Mouse (Mus musculus) heart, embryonic 11.5 days (tissue): ENCODE measurements around the gene Otop3. TPM values are rescaled to one million over a fixed set of nuclear protein-coding genes. Genes with fewer than 3 reads are reported as not detected.

Source experiments
- ATAC-seq: fragments of 200-750 bp; cut with Nextera tagmentation; replicated peaks from 2 replicates; pipeline ENCODE4 v1.8.0; 2017; ENCODE audit warnings: moderate library complexity; ENCODE audit not compliant: insufficient number of reproducible peaks, low FRiP score, low TSS enrichment
- H3K27ac ChIP-seq: fragments of 300-500 bp; sonication (generic); 2 replicates; pipeline ENCODE4 v1.5.1; 2014; ENCODE audit warnings: mild to moderate bottlenecking, low read depth, low read length
- H3K27me3 ChIP-seq: fragments of 300-500 bp; sonication (generic); 2 replicates; pipeline ENCODE4 v1.6.1; 2014; ENCODE audit warnings: mild to moderate bottlenecking, low read length, mixed read lengths; ENCODE audit not compliant: control insufficient read depth, insufficient read depth
- H3K36me3 ChIP-seq: fragments of 300-500 bp; sonication (generic); 2 replicates; pipeline ENCODE4 v1.6.1; 2014; ENCODE audit warnings: mild to moderate bottlenecking, low read length, moderate library complexity, mixed read lengths; ENCODE audit not compliant: control insufficient read depth, insufficient read depth
- H3K4me1 ChIP-seq: fragments of 300-500 bp; sonication (generic); 2 replicates; pipeline ENCODE4 v1.6.1; 2014; ENCODE audit warnings: low read length; ENCODE audit not compliant: control insufficient read depth, insufficient read depth
- H3K4me2 ChIP-seq: fragments of 300-500 bp; sonication (generic); 2 replicates; pipeline ENCODE4 v1.6.1; 2014; ENCODE audit warnings: mild to moderate bottlenecking, moderate library complexity
- H3K4me3 ChIP-seq: fragments of 300-500 bp; sonication (generic); 2 replicates; pipeline ENCODE4 v1.5.1; 2014; ENCODE audit warnings: low read depth, low read length
- H3K9ac ChIP-seq: fragments of 300-500 bp; sonication (generic); 2 replicates; pipeline ENCODE4 v1.6.1; 2014; ENCODE audit warnings: mild to moderate bottlenecking, low read depth, low read length, moderate library complexity
- H3K9me3 ChIP-seq: fragments of 300-500 bp; sonication (generic); replicated peaks from 2 replicates; pipeline ENCODE4 v1.6.1; 2016; ENCODE audit warnings: low read length; ENCODE audit not compliant: control insufficient read depth
- WGBS: fragments of 180-500 bp; shearing (Covaris S2); extraction: QIAGEN DNeasy Blood & Tissue Kit; methylation state at CpG from one replicate; pipeline ENCODE4 v1.1.7; 2014; ENCODE audit not compliant: insufficient replicate concordance; 5-methylcytosine and 5-hydroxymethylcytosine counted together
- polyA plus RNA-seq: library from polyadenylated mRNA; unstranded; fragments of >200 nt; fragmentation: Nextera tagmentation; extraction: Ambion mirVana; gene quantifications from 2 replicates; pipeline ENCODE4 v1.2.1, GENCODE M21; 2014

Otop3 gene
- polyA plus RNA-seq, 1 experiment from 2014 or later = not detected

DNA sequence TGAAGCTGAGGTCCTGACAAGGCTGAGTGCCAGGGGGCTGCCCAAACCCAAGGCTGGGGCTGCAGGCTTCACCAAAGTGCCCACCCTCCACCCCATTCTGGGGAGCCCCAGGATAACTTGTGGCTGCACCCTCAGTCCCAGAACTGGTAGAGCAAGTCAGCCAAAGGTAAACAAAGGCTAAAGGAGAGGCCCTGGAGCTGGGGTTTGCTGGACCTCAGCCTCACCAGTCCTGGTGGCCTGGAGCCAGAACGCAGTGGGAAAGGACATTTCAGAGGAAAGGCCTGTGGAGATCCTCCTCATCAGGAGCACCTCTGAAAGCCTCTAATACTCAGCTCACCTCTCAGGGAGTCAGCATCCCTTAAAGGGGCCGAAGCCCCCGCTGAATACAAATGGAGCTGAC lies 29.6 kb downstream of the Otop3 start:
- Histone ChIP-seq H3K4me1 (peaks cover 16% of the 10 kb centered on the region), H3K27ac (no peak overlapping the region), H3K9me3 (no peaks in the 10 kb centered on the region), H3K36me3 (no peaks in the 10 kb centered on the region), H3K4me3 (no peak overlapping the region), H3K4me2 (no peak overlapping the region), H3K9ac (no peak overlapping the region), H3K27me3 (peaks cover 26% of the 10 kb centered on the region)
- no peak for ATAC-seq
- WGBS = 85% methylated on average over 3 of the region's 3 CpGs

DNA sequence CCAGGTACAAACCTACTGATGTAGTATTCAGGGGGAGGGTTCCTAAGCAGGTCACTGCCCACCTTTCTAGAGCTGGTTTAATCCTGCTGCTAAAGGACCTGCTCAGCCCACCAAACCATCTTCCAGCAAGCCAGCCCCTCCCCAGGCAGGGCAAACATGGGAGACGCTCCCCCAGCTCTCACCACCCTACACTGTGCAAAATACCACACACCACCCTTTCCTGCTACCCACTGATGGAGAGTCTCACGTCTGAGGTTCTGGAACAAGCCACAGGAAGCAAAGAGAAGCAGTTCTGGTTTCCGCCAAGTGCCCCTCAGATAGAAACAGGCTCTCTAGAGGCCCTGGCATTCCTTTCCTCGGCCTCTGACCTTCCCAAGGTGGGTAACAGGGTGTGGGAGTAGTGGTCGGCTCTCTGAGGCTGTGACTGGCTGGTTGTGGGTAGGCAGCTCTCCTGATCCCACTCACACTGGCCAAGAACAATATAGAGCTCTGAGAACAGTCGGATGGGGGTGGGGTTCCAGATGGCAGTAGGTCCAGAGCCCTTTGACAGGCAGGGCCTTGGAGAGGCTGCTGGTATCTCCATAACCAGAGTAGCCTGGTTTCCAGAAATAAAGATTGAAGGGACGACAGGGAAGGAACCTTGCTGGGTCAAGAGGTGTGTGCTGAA lies 31.6 kb downstream of the Otop3 start:
- Histone ChIP-seq H3K27ac (no peak overlapping the region), H3K9ac (no peak overlapping the region), H3K4me1 (peaks cover 16% of the 10 kb centered on the region), H3K27me3 (peaks cover 39% of the 10 kb centered on the region), H3K4me3 (no peak overlapping the region), H3K9me3 (no peaks in the 10 kb centered on the region), H3K4me2 (peak overlapping the region; percentile 95), H3K36me3 (no peaks in the 10 kb centered on the region)
- WGBS = 24% methylated on average over 7 of the region's 7 CpGs
- ATAC-seq = 0 out of 2 replicates have a peak, but pooled peaks have one; percentile 40

DNA sequence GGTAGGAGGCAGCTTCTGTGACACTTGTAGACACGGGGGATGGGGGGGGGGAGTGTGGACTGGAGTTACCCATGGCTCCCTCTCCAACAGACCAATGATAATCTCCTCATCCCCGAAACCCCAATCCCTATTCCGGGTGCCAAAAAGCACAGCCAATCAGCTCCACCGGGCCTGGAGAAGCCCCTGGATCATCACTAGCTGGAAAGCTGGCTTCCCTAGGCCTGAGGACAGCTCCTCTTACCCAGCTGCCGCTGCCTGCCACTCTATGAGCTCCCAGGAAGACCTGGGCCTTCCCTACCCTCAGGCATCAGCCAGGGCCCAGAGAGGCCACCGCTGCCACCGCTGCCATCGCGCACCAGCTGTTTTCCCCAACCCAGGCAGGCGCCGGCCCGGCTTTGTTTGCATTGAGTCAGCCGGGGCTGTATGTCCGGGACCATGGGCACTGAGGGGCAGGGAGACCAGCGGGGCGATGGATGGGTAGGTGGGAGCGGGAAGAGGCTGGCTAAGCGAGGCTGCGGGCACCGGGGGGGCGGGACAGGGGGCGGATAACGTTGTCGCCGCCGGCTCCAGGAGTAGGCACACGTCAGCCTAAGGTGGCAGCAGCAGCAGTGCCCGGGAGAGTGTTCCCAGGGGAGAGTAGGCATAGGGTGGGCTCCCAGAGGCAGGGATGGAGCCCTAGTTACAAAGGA lies 32.3 kb downstream of the Otop3 start:
- ATAC-seq = no peak
- Histone ChIP-seq H3K9ac (peak overlapping the region; percentile 58; the same call in 1 of the 2 replicates), H3K4me3 (peak overlapping the region; percentile 64), H3K27me3 (peaks cover 45% of the 10 kb centered on the region), H3K4me1 (peaks cover 16% of the 10 kb centered on the region), H3K4me2 (peak overlapping the region; percentile 95), H3K36me3 (no peaks in the 10 kb centered on the region), H3K9me3 (no peaks in the 10 kb centered on the region), H3K27ac (no peak overlapping the region)
- 2% methylated on average over 27 of the region's 28 CpGs for WGBS

DNA sequence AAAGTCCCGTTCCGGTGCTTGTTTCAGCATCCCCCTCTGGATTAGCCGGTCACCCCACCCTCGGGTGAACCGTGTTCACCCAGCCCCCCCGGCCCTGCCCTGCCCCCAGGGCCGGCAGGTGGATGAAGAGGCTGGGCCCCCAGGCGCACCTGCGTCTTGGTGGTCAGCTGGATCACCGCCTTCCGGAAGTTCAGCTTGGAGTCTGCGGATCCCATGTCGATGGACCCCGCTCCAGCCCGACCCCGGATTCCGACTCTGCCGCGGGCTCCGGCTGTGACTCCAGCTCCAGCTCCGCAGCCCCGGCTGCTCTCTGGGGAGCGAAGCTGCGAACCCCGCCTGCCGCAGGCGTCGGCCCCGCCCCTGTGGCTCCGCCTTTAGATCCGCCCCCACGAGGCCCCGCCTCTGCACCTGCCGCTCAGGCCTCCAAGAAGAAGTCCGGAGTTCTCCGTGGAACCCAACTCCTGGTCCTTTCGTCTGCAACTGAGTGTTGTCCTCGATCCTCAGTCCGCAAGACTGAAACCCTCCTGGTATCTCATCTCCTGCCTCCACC lies 32.9 kb downstream of the Otop3 start, which contains the start of gene Hid1:
Gene Hid1, minus strand, starts transcription at position 362 of the 550 bp plus-strand sequence.
- Histone ChIP-seq H3K4me2 (peak within 1 kb of the TSS; percentile 95), H3K4me3 (peak within 1 kb of the TSS; percentile 64), H3K4me1 (peaks cover 16% of the 10 kb centered on the region), H3K9ac (peak within 1 kb of the TSS; percentile 58; the same call in 1 of the 2 replicates), H3K9me3 (no peaks in the 10 kb centered on the region), H3K27me3 (peaks cover 49% of the 10 kb centered on the region), H3K36me3 (no peaks in the 10 kb centered on the region), H3K27ac (no peak within 1 kb of the TSS)
- peak; percentile 69; the same call in 1 of the 2 replicates for ATAC-seq
- under 1% methylated on average over 39 of the region's 39 CpGs for WGBS

DNA sequence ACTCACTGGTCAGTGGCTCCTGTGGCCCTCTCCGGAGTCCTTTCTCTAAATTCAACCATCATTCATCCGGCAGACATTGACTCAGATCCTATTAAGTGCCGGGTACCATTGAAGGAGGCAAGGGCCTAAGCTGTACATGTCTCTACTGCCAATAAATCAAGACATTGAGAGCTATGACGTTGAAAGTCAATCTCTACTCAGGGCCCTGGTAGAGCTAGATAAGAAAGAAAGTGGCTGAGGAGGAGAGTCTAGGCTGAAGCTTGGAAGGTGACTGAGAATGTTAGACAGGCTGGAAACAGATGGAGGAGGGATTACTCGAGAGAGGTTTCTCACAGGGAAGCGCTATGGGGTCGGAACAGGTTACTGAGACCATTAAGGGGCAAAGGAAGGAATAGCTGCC lies 35.8 kb downstream of the Otop3 start:
- H3K4me2 ChIP-seq = no peak overlapping the region
- no peak overlapping the region for H3K9ac ChIP-seq
- ATAC-seq = no peak
- no peaks in the 10 kb centered on the region for H3K9me3 ChIP-seq
- no peak overlapping the region for H3K4me3 ChIP-seq
- H3K27me3 ChIP-seq = peaks cover 73% of the 10 kb centered on the region
- H3K4me1 ChIP-seq = peaks cover 21% of the 10 kb centered on the region
- H3K27ac ChIP-seq = no peak overlapping the region
- H3K36me3 ChIP-seq = no peaks in the 10 kb centered on the region
- 48% methylated on average over 7 of the region's 7 CpGs for WGBS

DNA sequence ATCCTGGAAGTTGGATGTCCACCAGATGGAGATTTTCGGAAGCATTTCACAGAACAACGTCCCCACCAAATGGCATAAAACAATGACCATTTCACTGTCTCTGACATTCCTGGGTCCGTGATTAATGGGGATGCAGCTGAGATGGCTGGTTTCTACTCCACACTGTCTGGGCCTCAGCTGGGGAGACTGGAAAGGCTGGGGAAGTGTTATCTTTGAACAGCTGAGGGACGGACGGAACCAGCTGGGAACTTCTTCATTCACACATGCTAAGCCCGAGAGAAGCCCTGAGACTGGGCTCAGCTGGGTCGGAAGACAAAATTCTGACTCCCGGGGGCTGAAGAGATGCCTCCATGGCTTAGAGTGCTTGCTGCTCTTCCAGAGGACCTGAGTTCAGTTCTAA lies 36.8 kb downstream of the Otop3 start:
- H3K36me3 ChIP-seq = no peaks in the 10 kb centered on the region
- H3K9ac ChIP-seq = no peak overlapping the region
- H3K27me3 ChIP-seq = peaks cover 69% of the 10 kb centered on the region
- H3K4me3 ChIP-seq = no peak overlapping the region
- H3K9me3 ChIP-seq = no peaks in the 10 kb centered on the region
- ATAC-seq = no peak
- peaks cover 18% of the 10 kb centered on the region for H3K4me1 ChIP-seq
- H3K27ac ChIP-seq = no peak overlapping the region
- WGBS = 38% methylated on average over 8 of the region's 8 CpGs
- no peak overlapping the region for H3K4me2 ChIP-seq

DNA sequence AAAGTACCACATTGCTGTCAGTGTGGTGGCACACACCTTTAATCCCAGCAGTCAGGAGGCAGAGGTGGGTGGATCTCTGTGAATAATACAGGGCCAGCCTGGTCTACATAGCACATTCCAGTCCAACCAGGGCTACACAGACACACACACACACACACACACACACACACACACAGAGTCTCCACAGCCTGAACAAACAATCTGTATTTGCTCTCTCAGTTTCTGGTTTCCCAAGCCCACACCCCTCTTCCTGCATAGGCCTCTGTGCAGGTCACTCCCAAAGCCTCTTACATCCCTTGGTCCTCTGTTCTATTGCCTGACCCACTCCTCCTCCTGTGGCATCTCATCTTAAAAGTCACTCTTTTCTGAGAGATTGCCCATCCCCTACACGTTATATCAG lies 37.5 kb downstream of the Otop3 start:
- Histone ChIP-seq H3K4me3 (no peak overlapping the region), H3K36me3 (no peaks in the 10 kb centered on the region), H3K4me2 (no peak overlapping the region), H3K27ac (no peak overlapping the region), H3K27me3 (peaks cover 65% of the 10 kb centered on the region), H3K9ac (no peak overlapping the region), H3K4me1 (peaks cover 14% of the 10 kb centered on the region), H3K9me3 (no peaks in the 10 kb centered on the region)
- 40% methylated on average over 1 of the region's 1 CpGs for WGBS
- ATAC-seq = no peak

DNA sequence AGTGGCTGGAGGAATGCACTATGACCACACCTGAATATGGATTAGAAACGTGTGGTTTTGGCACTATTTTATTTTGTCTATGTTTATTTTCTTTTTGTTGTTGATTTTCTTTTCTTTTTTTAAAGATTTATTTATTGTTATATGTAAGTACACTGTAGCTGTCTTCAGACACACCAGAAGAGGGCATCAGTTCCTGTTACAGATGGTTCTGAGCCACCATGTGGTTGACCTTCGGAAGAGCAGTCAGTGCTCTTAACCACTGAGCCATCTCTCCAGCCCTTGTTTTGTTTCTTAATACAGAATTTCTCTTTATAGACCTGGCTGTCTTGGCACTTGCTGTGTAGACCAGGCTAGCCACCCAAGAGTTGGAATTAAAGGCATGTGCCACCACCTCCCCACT lies 38.2 kb downstream of the Otop3 start:
- no peak overlapping the region for H3K4me3 ChIP-seq
- H3K27ac ChIP-seq = no peak overlapping the region
- ATAC-seq = no peak
- H3K36me3 ChIP-seq = no peaks in the 10 kb centered on the region
- H3K4me2 ChIP-seq = no peak overlapping the region
- H3K9ac ChIP-seq = no peak overlapping the region
- peaks cover 7% of the 10 kb centered on the region; the same call in 1 of the 2 replicates for H3K4me1 ChIP-seq
- peaks cover 58% of the 10 kb centered on the region for H3K27me3 ChIP-seq
- 49% methylated on average over 2 of the region's 2 CpGs for WGBS
- no peaks in the 10 kb centered on the region for H3K9me3 ChIP-seq
